Mouse (Mus musculus) kidney, postnatal 4 days (tissue): Measurements from ENCODE around the gene Hist1h2ah.

Source experiments
- DNase-seq, 2 experiments: peaks; one replicate each; pipeline ENCODE4 v3.0.0; 2021; ENCODE audit warnings: mixed read lengths in 2 of 2

Hist1h2ah gene

DNA sequence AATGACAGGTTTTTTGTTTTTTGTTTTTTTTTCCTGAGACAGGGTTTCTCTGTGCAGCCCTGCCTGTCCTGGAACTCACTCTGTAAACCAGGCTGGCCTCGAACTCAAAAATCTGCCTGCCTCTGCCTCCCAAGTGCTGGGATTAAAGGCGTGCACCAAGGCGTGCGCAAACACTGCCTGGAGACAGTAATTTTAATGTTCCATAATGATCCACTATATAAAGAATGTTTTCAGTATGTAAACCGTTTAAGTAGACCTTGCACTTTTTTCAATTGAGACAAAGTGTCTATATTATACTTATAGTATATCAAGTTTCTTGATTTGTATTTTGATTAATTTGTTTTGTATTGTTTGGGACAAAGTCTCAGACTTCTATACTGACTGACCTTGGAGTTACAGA is 4.0 kb upstream of the Hist1h2ah start:
- DNase-seq = no peak

DNA sequence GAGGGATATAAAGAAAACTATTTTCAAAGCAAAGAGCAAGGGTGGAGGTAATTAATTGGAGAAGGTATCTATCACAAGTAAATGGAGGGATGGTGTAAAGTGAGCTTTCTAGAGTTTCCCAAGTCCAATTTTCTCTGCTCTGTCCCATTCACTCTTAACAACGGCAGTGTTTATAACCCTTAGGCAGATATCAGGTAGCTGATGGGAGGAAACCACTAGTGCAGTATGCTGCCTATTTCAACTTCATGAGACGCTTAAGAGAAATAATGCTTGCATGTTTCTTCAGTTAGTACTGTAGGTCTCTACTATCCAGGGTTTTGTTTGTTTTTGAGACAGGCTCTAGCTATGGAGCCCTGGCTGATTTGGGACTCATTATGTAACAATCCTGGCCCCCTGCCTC is 2.0 kb upstream of the Hist1h2ah start:
- DNase-seq = no peak

GRCm38 (mm10) chr13:22036986-22037385 is 1.6 kb upstream of the Hist1h2ah start:
- no peak for DNase-seq

GRCm38 (mm10) chr13:22036149-22036956 is 985 bp upstream of the Hist1h2ah start:
- peak in 1 of 2 experiments; percentile 31 for DNase-seq

DNA sequence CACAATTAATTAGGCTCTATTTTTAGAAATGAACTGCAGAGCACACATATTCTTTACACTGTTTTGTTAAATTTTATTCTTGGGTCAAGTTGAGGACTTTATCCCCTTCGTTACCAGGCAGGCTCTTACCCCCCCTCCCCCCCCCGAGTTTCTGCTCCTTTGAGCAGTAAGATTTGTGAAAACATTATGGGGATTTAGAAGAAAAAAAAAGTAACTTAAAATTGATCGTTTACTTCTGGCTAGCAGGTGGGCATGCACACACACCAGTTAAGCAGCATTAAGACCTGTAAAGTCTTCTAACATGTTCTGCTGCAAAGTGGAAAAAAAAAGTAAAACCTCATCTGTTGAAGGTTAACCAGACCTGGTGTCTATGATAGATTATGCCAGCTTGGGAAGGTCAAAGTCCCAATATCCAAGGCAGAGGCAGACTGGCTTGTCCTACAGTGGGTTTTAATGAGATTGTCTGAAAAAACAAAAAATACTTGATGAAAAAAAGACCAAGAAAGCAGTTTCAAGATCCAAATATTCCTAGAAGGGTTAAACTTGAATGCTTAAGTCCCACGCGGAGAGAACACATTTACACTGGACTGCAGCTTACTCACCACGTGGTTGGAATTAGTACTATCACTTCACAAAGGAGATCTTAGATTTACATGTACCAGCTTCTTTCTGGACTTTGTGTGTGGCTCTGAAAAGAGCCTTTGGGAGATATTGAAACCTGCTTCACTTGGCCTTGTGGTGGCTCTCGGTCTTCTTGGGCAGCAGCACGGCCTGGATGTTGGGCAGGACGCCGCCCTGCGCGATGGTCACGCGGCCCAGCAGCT is 713 bp downstream of the Hist1h2ah start:
- DNase-seq = peak in 1 of 2 experiments; percentile 43

- no peak for DNase-seq
Observed at GRCm38 (mm10) chr13:22033741-22034442, 1.5 kb downstream of the Hist1h2ah start.

DNA sequence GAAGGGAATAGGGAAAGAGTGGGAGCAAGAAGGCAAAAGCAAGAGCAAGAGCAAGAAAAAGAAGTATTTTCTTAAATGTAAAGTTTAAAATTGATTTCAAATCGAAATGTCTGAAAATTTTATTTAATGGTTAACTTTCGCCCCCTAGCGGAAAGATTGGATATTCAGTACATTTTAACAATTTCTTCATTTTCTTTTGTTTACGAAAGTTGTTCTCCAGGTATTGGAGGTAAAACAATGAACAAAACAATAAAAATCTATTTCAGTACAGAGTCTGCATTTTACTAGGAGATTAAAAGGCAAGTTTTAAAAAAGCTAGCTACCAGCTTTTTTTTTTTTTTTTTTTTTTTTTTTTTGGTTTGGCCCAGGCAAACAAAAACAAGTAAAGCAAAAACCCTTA is 4.9 kb downstream of the Hist1h2ah start:
- no peak for DNase-seq

DNA sequence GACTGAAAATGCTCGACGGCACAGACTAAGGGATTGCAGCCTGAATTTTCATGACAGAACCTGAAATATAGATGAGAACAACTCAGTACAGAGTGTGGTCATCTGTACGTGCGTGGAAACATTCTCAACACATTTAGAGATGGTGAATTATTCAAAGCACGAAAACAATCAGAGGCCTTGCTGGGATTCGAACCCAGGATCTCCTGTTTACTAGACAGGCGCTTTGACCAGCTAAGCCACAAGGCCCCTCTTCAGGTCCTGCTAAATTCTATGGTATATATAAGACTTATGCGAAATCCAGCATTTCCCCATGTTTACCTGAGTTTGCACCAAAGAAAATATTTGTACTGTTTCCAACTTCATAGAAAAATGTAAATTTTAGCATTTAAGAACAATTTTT is 5.4 kb downstream of the Hist1h2ah start:
- DNase-seq = peak in 1 of 2 experiments; percentile 26

DNA sequence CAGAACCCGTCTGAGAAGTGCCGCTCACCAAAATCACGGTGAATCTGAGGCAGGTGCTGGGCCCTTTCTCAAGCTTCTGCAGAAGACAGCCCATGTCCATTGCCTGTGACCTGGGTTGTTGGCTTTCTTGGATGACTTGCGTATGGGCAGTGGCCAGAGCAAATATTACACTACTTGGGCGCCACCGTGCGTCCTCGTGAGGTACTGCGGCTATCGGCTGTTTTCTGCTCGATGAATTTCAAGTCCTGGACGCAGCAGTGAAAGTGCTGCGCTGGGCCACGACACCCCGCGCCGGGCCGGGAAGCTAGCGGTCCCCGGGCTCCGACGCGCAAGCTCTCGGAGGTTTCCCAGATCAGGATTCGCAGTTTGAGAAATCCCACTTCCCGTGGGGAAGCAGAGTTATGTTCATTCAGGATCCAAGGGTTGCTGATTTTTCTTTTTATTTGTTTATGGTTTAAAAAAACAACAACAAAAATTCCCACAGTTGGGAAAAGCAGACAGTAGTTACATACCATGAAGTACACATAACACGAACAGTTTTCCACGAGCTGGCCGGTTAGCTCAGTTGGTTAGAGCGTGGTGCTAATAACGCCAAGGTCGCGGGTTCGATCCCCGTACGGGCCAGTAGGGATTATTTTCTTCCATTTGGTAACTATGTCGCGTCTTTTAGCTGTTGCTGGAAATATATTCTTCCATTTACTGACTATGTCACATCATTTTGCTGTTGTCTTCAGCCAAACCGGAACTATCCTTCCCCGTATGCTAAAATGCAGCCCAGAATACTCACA is 6.5 kb downstream of the Hist1h2ah start:
- peak; percentile 97 to 98 for DNase-seq

GRCm38 (mm10) chr13:22026058-22027031 is 9.0 kb downstream of the Hist1h2ah start:
- DNase-seq = peak; percentile 91 to 92

- peak; percentile 85 to 89 for DNase-seq
Observed at GRCm38 (mm10) chr13:22022241-22022640, 13.1 kb downstream of the Hist1h2ah start.

- DNase-seq = peak in 1 of 2 experiments; percentile 31
Observed at GRCm38 (mm10) chr13:22021581-22021980, 13.8 kb downstream of the Hist1h2ah start.

- DNase-seq = peak; percentile 69 to 80
Observed at GRCm38 (mm10) chr13:22020901-22021339, 14.4 kb downstream of the Hist1h2ah start.

GRCm38 (mm10) chr13:22019934-22020835 is 15.2 kb downstream of the Hist1h2ah start:
- DNase-seq = peak; percentile 30 to 54

DNA sequence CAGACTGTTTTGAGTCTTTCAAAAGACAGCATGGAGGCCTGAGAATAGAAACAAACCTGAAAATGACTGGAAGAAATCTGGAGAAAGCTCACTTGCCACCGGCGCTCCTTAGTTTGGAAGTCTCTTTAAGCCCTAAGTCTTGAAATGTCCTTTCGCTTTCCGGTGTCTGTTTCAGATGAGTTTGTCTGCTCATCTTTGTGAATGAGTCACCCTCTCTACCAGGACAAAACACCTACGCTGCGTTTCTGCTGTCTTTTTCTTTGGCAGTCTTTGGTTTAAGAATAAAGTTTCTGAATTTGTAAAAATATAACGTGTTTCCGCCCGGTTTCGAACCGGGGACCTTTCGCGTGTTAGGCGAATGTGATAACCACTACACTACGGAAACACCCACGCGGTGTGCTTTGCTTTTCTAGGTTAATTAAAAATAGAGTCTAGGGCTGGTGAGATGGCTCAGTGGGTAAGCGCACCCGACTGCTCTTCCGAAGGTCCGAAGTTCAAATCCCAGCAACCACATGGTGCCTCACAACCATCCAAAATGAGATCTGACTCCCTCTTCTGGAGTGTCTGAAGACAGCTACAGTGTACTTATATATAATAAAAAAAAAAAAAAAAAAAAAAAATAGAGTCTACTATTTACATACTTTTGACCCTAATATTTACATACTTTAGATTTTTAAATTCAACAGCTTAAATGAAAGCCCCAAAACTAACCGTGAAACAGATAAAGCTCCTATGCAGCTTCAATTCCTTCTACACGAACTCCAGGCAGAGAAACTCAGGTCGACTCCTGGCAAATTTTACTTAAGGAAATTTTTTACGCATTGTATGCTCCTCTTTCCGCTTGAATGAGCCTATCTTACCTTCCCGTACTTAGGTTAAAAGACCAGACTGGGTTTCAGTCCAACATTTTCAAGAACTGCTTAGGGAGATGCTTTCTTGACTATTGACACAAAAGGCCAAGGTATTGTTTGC is 19.6 kb downstream of the Hist1h2ah start:
- DNase-seq = peak; percentile 75 to 83

DNA sequence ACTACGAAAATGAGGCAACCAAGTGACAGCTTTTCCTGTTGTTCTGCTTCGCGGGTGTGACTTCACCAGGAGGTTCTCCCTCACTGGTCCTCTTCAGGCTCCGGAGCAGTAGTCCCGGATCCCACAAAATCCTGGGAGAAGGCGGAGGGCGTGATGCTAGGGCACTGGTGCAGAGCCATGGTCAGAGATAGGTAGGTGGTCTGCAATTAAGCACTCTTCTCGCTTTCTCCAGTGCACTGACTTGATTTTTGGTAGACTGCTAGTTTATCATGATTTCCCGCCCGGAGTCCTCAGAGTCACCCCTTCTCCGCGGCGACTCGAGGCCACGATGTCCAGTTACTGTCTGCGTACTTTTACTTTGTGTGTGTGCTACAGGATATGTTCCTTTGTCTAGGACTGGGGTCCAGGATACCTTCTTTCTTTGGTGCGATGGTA is 20.9 kb downstream of the Hist1h2ah start:
- DNase-seq = peak; percentile 35 to 48

DNA sequence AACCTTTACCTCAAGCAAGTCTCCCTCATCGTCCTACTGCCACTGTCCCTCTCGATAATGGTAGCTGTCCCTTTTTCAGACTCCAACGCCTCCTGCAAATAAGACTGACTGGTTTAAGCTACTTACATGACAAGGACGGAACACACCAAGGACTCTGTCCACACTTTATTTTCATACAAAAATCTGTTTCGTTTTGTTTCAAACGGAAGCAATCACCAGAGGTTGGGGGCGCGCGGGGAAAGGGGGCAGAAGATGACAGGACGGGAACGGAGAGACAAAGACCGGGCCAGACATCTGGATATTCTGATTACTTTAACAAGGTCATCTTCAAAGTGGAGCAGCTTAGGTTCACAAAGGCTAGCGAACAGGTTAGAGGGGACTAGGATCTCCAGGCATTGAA is 21.7 kb downstream of the Hist1h2ah start:
- DNase-seq = peak in 1 of 2 experiments; percentile 18

GRCm38 (mm10) chr13:22009642-22010041 is 25.7 kb downstream of the Hist1h2ah start, which contains the start of gene Prss16:
TSS of gene Prss16 (minus strand) at chr13:22009742.
- no peak for DNase-seq
